Mouse (Mus musculus): ENCODE measurements at regions not wholly inside any gene's neighbourhood (a gene's known extent, or its start where the extent isn't known, plus 50 kb on each side); places are given as distances from the start of the nearest gene placed in this dataset.

DNA sequence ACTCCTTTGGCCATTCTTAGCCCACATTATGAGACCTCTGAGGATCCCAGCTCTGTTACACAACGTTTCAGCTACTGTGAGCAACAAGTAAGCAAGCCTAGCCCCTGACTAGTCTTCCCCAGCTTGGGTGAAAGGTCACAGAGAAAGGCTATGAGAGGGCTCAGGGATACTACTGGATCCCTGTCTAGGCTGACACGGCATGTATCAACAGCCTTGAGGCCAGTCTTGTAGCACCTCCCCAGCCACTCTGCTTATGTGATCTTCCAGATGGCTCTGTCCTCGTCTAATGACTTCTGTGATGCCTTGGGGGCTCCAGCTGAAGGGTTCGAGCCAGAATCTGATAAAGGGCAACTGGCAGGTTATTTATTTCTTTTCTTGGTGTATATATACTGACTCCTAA is 115.6 kb downstream of the Zfp36l1 start:
- TF ChIP-seq CTCF (IDR thresholded peaks at IDR 0.05; ENCODE audit: borderline replicate concordance, extremely low read depth, insufficient read depth, insufficient read length), result no peak
- no peak for TF ChIP-seq POLR2A (IDR thresholded peaks at IDR 0.05; ENCODE audit: borderline replicate concordance, extremely low read depth, insufficient read depth, insufficient read length, poor library complexity, severe bottlenecking)
